Mouse (Mus musculus) liver, embryonic 15.5 days (tissue): ENCODE measurements around the gene Tbc1d10a. TPM values are rescaled to one million over a fixed set of nuclear protein-coding genes. Genes with fewer than 3 reads are reported as not detected.
A peak's percentile ranks its signal among the peaks of the same experiment; 100 is the strongest.

Source experiments
- ATAC-seq: fragments of 200-750 bp; cut with Nextera tagmentation; 2 replicates; pipeline ENCODE4 v1.8.0; 2017; ENCODE audit warnings: moderate number of reproducible peaks, mild to moderate bottlenecking, moderate library complexity; ENCODE audit not compliant: insufficient read depth
- H3K27ac ChIP-seq: fragments of 300-500 bp; sonication (generic); replicated peaks from 2 replicates; pipeline ENCODE4 v1.5.1; 2015; ENCODE audit warnings: mild to moderate bottlenecking, inconsistent platforms
- H3K27me3 ChIP-seq: fragments of 300-500 bp; sonication (generic); 2 replicates; pipeline ENCODE4 v1.6.1; 2015; ENCODE audit warnings: mild to moderate bottlenecking, inconsistent platforms
- H3K36me3 ChIP-seq: fragments of 300-500 bp; sonication (generic); replicated peaks from 2 replicates; pipeline ENCODE4 v1.6.1; 2015; ENCODE audit warnings: moderate library complexity, mild to moderate bottlenecking, inconsistent platforms
- H3K4me1 ChIP-seq: fragments of 300-500 bp; sonication (generic); replicated peaks from 2 replicates; pipeline ENCODE4 v1.6.1; 2015; ENCODE audit warnings: inconsistent platforms
- H3K4me2 ChIP-seq: fragments of 300-500 bp; sonication (generic); 2 replicates; pipeline ENCODE4 v1.6.1; 2015; ENCODE audit warnings: moderate library complexity, mild to moderate bottlenecking, inconsistent platforms
- H3K4me3 ChIP-seq: fragments of 300-500 bp; sonication (generic); replicated peaks from 2 replicates; pipeline ENCODE4 v1.5.1; 2015; ENCODE audit warnings: mild to moderate bottlenecking, inconsistent platforms
- H3K9ac ChIP-seq: fragments of 300-500 bp; sonication (generic); 2 replicates; pipeline ENCODE4 v1.6.1; 2015; ENCODE audit warnings: moderate library complexity, mild to moderate bottlenecking, inconsistent platforms
- H3K9me3 ChIP-seq: fragments of 300-500 bp; sonication (generic); replicated peaks from 2 replicates; pipeline ENCODE4 v1.6.1; 2016; ENCODE audit warnings: inconsistent platforms
- WGBS: fragments of 180-500 bp; shearing (Covaris S2); methylation state at CpG from one replicate; pipeline ENCODE4 v1.1.7; 2015; ENCODE audit warnings: mixed read lengths; ENCODE audit not compliant: insufficient replicate concordance; 5-methylcytosine and 5-hydroxymethylcytosine counted together
- polyA plus RNA-seq: library from polyadenylated mRNA; unstranded; fragments of >200 nt; fragmentation: Nextera tagmentation; extraction: Ambion mirVana; gene quantifications from 2 replicates; pipeline ENCODE4 v1.2.1, GENCODE M21; 2015

Gene Tbc1d10a
- polyA plus RNA-seq, 1 experiment from 2014 or later, result 7.0 TPM

DNA sequence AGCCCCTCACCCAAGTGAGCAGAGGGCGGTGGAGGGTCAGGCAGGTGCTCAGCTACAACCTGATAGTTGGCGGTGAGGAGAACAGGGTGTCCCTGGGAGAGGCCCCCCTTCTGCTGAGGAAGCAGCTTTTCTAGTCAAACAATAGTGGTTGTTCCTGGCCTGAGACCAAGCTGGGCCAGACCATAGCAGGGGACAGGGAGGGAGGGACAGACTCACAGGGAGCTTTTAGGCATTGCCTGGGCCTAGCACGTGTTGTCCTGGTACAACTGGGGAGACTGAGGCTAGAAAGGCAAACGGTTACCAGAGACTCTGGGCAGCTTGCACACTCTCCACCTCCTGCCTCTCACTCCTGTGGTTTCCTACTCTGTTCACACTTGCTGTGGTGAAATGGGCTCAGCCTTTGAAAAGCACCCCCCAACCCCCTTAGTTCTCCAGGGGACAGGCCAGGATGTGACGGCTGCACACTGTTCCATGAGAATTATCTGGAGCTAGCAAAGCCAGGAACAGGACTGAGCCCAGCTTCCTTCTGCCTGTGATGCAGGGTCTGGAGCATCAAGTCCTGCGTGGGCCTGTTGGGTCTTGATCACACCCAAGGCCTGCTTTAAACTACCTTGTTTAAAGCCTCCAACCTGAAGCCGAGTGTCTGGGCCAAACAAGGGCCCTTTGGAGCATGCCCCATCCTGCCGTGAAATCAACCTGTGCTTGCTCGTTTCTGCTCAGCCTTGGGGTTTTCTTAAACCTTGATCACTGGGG, 29.8 kb downstream of the Tbc1d10a start:
- Histone ChIP-seq H3K27ac (no peak overlapping the region; the same call in 1 of the 2 replicates), H3K4me3 (no peak overlapping the region), H3K27me3 (peaks cover 21% of the 10 kb centered on the region), H3K36me3 (peaks cover 17% of the 10 kb centered on the region), H3K9ac (no peak overlapping the region), H3K9me3 (no peaks in the 10 kb centered on the region), H3K4me2 (no peak overlapping the region), H3K4me1 (peaks cover 40% of the 10 kb centered on the region)
- no peak for ATAC-seq
- 72% methylated on average over 9 of the region's 9 CpGs for WGBS

DNA sequence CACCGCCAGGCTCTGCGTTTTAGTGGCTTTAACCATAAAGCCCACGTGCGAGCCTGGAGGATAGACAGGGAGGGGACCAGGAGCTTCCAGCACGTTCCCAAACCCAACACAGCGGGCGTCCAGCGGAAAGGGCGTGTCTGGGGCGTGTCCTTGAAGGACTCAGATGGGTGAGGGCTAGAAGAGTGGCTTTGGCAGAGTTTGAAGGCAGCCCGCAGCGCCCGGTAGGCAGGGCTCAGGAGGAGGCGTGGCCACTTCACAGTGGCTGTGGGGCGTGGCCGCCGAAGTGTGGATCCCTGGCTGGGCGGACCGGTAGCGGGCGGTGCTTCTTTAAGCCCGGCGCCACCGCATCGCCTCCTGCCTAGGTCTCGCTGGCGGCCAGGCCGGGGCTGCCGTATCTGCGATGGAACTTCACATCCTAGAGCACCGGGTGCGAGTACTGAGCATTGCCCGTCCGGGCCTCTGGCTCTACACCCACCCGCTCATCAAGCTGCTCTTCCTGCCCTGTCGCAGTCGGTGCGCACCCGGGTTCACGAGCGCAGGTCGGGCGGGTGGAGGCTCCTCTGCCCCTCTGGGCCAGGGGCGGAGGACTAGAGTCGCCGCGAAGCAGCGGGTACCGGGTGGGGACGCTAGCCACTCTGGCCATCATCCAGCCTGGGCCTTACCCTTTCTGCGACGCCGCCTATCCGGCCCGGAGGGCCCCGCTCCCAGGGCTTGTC, 31.5 kb downstream of the Tbc1d10a start, which contains the start of gene Castor1:
Castor1 (plus strand) TSS at position 312 of the 716 bp plus-strand sequence.
- Histone ChIP-seq H3K27me3 (peaks cover 21% of the 10 kb centered on the region), H3K4me2 (peak within 1 kb of the TSS; percentile 98), H3K27ac (peak within 1 kb of the TSS; percentile 64), H3K36me3 (peaks cover 13% of the 10 kb centered on the region), H3K4me3 (peak within 1 kb of the TSS; percentile 64), H3K9ac (peak within 1 kb of the TSS; percentile 65), H3K4me1 (peaks cover 56% of the 10 kb centered on the region), H3K9me3 (no peaks in the 10 kb centered on the region)
- WGBS, result 3% methylated on average over 47 of the region's 56 CpGs
- ATAC-seq, result peak; percentile 91

DNA sequence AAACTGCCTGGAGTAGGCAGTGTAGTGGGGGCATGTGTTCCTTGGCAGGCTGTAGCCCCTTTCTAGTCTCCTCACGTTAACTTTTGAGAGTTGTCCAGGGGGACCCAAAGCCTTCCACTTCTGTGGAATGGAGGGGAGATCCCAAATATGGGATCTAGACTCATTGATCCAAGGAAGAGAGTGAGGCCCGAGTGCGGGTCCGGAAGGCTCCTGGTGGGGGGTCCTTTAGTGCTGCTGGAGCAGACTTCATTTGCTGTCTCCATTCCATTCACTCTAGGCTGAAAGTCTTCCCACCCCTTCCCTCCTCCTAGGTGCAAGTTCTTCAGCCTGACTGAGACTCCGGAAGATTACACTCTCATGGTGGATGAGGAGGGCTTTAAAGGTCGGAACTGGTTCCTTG, 32.0 kb downstream of the Tbc1d10a start:
- ATAC-seq, result no peak
- peaks cover 8% of the 10 kb centered on the region for H3K36me3 ChIP-seq
- peak overlapping the region; percentile 64 for H3K4me3 ChIP-seq
- no peak overlapping the region for H3K27ac ChIP-seq
- H3K27me3 ChIP-seq, result peaks cover 21% of the 10 kb centered on the region
- H3K9ac ChIP-seq, result peak overlapping the region; percentile 65
- H3K4me2 ChIP-seq, result peak overlapping the region; percentile 98
- H3K9me3 ChIP-seq, result no peaks in the 10 kb centered on the region
- WGBS, result 28% methylated on average over 6 of the region's 6 CpGs
- peaks cover 62% of the 10 kb centered on the region for H3K4me1 ChIP-seq

DNA sequence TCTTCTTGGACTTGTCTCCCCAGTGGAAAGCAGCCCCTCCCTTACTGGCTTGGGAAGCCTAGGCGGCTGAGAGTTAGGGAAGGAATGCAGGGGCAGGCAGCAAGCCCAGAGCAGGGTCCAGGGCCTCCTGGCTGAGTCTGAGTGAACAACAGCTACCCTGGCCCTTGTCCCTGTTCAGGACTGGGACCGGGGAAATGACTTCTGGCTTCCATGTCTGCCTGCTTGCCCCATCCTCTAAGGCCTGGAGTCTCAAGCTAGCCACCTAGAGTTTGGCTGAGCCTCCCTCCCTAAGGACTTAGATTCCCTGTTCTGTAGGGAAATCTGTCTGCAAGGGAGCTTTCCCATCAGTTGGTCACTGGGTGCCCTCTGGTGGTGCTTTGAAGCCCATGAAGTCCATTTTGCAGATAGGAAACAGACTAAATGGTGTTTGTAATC, 32.7 kb downstream of the Tbc1d10a start:
- H3K4me2 ChIP-seq, result no peak overlapping the region
- peaks cover 6% of the 10 kb centered on the region; the same call in 1 of the 2 replicates for H3K36me3 ChIP-seq
- ATAC-seq, result no peak
- no peak overlapping the region for H3K9ac ChIP-seq
- H3K4me1 ChIP-seq, result peaks cover 69% of the 10 kb centered on the region
- no peak overlapping the region for H3K4me3 ChIP-seq
- no peaks in the 10 kb centered on the region for H3K9me3 ChIP-seq
- no peak overlapping the region for H3K27ac ChIP-seq
- peaks cover 21% of the 10 kb centered on the region for H3K27me3 ChIP-seq
- 18% methylated on average over 2 of the region's 2 CpGs for WGBS

DNA sequence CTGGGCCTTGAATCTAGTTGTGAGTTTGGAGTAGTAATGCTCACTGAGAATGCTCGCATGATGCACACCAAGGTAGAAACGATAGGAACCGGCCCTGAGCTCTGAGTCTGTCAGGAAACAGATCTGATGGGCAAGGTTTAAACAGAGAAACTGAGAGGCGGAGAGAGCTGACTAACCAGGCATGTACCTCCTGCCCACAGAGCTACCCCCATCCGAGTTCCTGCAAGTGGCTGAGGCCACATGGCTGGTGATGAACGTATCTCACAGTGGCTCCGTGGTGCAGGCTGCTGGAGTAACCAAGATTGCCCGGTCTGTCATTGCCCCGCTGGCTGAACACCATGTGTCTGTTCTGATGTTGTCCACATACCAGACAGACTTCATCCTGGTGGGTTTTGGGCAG, 33.3 kb downstream of the Tbc1d10a start:
- Histone ChIP-seq H3K27me3 (peaks cover 21% of the 10 kb centered on the region), H3K36me3 (peaks cover 6% of the 10 kb centered on the region; the same call in 1 of the 2 replicates), H3K27ac (no peak overlapping the region), H3K4me1 (peaks cover 74% of the 10 kb centered on the region), H3K4me3 (no peak overlapping the region), H3K9ac (no peak overlapping the region), H3K9me3 (no peaks in the 10 kb centered on the region), H3K4me2 (no peak overlapping the region)
- 48% methylated on average over 9 of the region's 9 CpGs for WGBS
- no peak for ATAC-seq

DNA sequence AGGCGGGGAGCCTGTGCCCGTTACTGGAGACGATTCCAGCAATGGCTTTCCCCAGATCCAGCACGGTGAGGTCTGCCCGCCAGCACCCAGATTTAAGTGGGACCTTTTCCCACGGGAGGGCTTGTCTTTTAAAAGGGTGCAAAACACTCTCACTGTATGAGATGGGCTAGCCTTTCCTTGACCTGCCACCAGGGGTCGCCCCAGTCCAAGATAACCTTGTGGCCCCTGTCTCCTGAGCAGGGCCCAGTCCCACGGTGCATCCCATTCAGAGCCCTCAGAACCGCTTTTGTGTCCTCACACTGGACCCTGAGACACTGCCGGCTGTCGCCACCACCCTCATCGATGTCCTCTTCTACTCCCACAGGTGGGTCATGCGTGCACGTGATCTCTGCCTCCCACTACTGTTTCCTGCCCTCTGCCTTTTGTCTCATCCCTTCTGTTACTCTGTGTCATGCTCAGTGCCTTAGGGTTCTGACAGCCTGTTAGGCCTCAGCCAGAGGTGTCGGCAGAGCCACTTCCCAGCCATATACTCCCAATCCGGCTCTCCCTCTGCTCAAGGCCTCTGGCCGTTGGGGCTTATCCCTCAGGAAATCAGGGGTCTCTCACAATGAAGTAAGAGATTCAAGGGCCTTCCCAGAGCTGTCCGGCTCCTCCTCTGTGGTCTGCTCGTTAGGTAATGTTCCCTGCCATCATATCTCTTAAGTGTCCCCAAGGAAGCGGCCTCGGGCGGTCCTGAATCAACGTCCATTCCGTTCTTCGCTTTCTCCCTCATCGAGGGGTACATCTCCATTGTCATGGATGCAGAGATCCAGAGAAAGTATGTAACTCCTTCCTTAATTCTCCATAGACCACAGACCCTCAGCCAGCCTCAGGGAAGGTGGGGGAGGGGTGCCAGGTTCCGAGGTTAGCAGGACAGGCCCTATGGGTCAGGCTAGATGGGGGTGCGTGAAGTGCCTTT, 34.1 kb downstream of the Tbc1d10a start:
- Histone ChIP-seq H3K4me3 (no peak overlapping the region), H3K4me1 (peaks cover 82% of the 10 kb centered on the region), H3K4me2 (no peak overlapping the region), H3K36me3 (no peaks in the 10 kb centered on the region), H3K9me3 (no peaks in the 10 kb centered on the region), H3K27me3 (peaks cover 21% of the 10 kb centered on the region), H3K27ac (no peak overlapping the region), H3K9ac (no peak overlapping the region)
- 44% methylated on average over 28 of the region's 28 CpGs for WGBS
- no peak for ATAC-seq

DNA sequence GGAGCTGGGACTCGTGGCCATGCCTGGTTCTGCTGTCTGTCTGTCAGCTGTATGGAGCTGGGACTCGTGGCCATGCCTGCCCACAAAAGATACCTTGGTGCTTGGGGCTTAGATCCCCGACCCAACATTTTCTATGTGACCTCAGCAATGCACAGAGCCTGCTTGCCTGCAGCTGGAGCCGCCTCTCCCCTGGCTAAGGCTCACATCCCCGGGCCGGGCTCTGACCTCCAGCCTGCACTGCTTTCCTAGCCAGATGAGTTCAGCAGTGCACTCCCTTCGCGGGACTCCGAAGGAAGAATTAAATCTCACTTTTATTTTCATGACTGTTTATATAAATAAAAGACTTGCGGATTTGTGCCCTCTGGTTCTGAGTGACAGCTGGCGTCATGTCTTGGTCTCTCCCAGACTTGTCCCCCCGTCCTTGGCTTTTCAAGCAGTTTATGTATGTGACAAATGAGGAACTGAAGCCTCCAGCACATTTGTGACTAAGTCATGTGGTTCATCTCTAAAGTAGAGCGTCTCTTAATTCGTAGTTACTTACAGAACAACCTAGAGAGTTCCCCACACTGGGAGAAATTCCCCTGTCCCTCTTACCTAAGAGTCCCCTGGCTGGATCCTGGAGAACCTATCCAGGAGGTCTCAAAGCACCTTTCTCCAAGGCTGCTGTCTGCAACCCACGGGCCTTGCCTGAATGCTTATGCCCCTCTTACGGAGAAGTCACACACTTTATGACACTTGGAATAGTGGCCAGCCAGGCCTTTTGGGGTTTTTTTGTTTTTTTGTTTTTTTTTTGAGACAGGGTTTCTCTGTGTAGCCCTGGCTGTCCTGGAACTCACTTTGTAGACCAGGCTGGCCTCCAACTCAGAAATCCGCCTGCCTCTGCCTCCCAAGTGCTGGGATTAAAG, 35.7 kb downstream of the Tbc1d10a start:
- H3K27me3 ChIP-seq, result peaks cover 21% of the 10 kb centered on the region
- ATAC-seq, result no peak
- H3K27ac ChIP-seq, result peak overlapping the region; percentile 87
- H3K4me2 ChIP-seq, result no peak overlapping the region
- no peak overlapping the region for H3K9ac ChIP-seq
- H3K4me1 ChIP-seq, result peaks cover 98% of the 10 kb centered on the region
- no peaks in the 10 kb centered on the region for H3K36me3 ChIP-seq
- H3K9me3 ChIP-seq, result no peaks in the 10 kb centered on the region
- WGBS, result 62% methylated on average over 17 of the region's 17 CpGs
- no peak overlapping the region for H3K4me3 ChIP-seq

DNA sequence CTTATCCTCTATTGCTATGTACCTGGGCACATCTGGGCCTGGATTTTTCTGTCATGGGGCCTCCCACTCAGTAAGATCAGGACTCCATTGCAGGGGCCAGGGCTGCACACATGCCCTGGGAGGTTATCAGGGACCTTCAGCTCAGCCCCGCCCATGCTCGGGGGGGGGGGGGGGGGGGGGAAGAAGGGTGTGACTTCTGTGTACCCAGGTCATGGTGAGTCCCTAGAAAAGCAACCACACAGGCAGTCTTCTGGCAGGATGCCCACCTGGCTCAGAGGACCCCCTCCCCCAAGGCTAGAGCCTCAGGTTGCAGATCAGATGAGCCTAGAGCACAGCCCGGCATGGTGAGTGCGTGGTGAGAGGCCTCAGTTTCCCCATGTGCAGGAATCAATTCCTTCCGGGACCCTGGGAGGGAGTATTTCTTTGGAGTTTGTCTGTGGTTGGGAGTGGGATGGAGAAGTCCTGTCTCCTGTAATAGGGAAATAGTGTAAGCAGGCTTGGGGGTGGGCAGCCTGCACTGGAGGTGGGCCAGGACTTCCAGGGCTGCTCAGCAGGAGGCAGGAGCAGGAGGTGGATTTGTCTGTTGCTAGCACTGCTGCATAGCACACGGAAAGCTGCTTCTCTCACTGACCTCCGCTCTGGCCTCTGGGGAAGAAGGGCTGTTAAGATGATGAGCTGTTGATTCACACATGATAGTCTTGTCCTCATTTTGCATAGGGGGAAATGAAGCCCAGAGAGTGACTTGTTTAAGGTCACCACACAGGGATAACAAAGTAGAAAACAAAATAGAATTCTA, 37.0 kb downstream of the Tbc1d10a start:
- H3K27me3 ChIP-seq, result peaks cover 17% of the 10 kb centered on the region
- H3K4me3 ChIP-seq, result peak overlapping the region; percentile 65
- H3K4me2 ChIP-seq, result peak overlapping the region; percentile 69
- 26% methylated on average over 7 of the region's 7 CpGs for WGBS
- H3K4me1 ChIP-seq, result peaks cover 98% of the 10 kb centered on the region
- H3K36me3 ChIP-seq, result no peaks in the 10 kb centered on the region
- ATAC-seq, result peak; percentile 92
- peak overlapping the region; percentile 75 for H3K9ac ChIP-seq
- peak overlapping the region; percentile 87 for H3K27ac ChIP-seq
- H3K9me3 ChIP-seq, result no peaks in the 10 kb centered on the region

DNA sequence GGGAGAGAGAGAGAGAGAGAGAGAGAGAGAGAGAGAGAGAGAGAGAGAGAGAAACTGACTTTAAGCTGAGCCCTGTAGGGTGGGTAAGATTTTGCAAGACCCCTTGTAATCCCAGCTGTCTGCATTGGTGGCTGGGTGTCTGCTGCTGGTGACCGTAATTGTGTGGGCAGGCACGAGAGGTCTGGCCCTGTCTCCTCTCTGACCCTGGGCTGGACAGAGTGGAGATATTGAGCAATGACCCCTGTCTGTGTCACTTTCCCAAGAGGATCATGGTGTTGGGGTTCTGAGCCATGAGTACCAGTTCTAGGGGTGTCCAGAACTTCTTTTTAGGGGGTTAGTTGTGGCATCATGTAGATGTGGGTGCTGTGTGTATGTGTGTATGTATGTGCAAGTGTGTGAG, 37.6 kb downstream of the Tbc1d10a start:
- H3K27ac ChIP-seq, result peak overlapping the region; percentile 87
- no peak for ATAC-seq
- H3K9me3 ChIP-seq, result no peaks in the 10 kb centered on the region
- peak overlapping the region; percentile 65 for H3K4me3 ChIP-seq
- H3K36me3 ChIP-seq, result no peaks in the 10 kb centered on the region
- peaks cover 10% of the 10 kb centered on the region for H3K27me3 ChIP-seq
- 40% methylated on average over 2 of the region's 2 CpGs for WGBS
- peaks cover 98% of the 10 kb centered on the region for H3K4me1 ChIP-seq
- peak overlapping the region; percentile 69 for H3K4me2 ChIP-seq
- H3K9ac ChIP-seq, result peak overlapping the region; percentile 75
